In genomic region chr10:57322717-57323424, GRCm38 (mm10) we compare ENCODE assay signal across 20 mouse cellular contexts.
DNase-seq lines count a peak whose midpoint lies in the region; ATAC-seq and TF ChIP-seq lines count a peak whose summit lies in the region.
"Had no signal": no experiment of that assay in that cellular context is flagged by ENCODE, and none has a peak within 500 bp of the region (broad histone marks: within the 10 kb centered on the region; RNA-seq: fewer than 3 reads in every experiment).

No protein-coding gene starts in this region.

- H3K27me3 ChIP-seq in hindbrain, postnatal 0 days (ENCODE audit: insufficient read depth, low read length), result no peaks in the 10 kb centered on the region
- H3K27me3 ChIP-seq in hindbrain, embryonic 11.5 days (ENCODE audit: control insufficient read depth, insufficient read depth, low read length), result no peaks in the 10 kb centered on the region
- no peaks in the 10 kb centered on the region for H3K27me3 ChIP-seq in forebrain, embryonic 16.5 days (replicated peaks; ENCODE audit: control insufficient read depth, insufficient read depth, low read length)
- no peaks in the 10 kb centered on the region for H3K27me3 ChIP-seq in lung, postnatal 0 days (replicated peaks; ENCODE audit: insufficient read depth, low read length)
- H3K27me3 ChIP-seq: embryonic facial prominence, embryonic 13.5 days; hindbrain, embryonic 13.5 days; intestine, embryonic 15.5 days had no signal

- ATAC-seq in hindbrain, postnatal 0 days, result no peak
- ATAC-seq in hindbrain, embryonic 11.5 days (ENCODE audit: low FRiP score), result no peak
- peak; percentile 82 for ATAC-seq in forebrain, embryonic 16.5 days
- no peak for ATAC-seq in lung, postnatal 0 days
- ATAC-seq: intestine, embryonic 15.5 days had no signal

- no peak for TF ChIP-seq EP300 in lung, postnatal 0 days (IDR thresholded peaks at IDR 0.05)

- H3K4me1 ChIP-seq in hindbrain, postnatal 0 days (ENCODE audit: insufficient read depth, low read length), result no peaks in the 10 kb centered on the region
- no peaks in the 10 kb centered on the region for H3K4me1 ChIP-seq in hindbrain, embryonic 11.5 days (replicated peaks; ENCODE audit: control insufficient read depth, insufficient read depth, low read length)
- 0 out of 2 replicates have a peak, but pooled peaks cover 2% of the 10 kb centered on the region for H3K4me1 ChIP-seq in forebrain, embryonic 16.5 days (replicated peaks; ENCODE audit: control insufficient read depth, insufficient read depth, low read length)
- no peaks in the 10 kb centered on the region for H3K4me1 ChIP-seq in lung, postnatal 0 days (ENCODE audit: insufficient read depth, low read depth, low read length)
- H3K4me1 ChIP-seq: embryonic facial prominence, embryonic 13.5 days; heart, embryonic 10.5 days; hindbrain, embryonic 13.5 days; intestine, embryonic 15.5 days had no signal

- DNase-seq in hindbrain, postnatal 0 days (ENCODE audit: low spot score), result peak; percentile 8
- DNase-seq in hindbrain, embryonic 11.5 days (ENCODE audit: low spot score), result no peak
- peak; percentile 2 for DNase-seq in right cerebral cortex, adult 18-20 months
- no peak for DNase-seq in right cerebral cortex, postnatal 4 days
- peak; percentile 6 for DNase-seq in layer of hippocampus, adult 9-11 months
- no peak for DNase-seq in ovary, adult 18-20 months (ENCODE audit: low spot score)
- DNase-seq in lung, postnatal 0 days (ENCODE audit: low spot score), result no peak
- DNase-seq: adrenal gland, adult 8-10 months; adrenal gland, postnatal 36 days; cerebellum, adult 18-20 months; cerebellum, adult 9-11 months; cerebellum, postnatal 36 days; gastrocnemius, postnatal 25 days; heart, postnatal 10 days; heart, postnatal 4 days had no signal

- no peak overlapping the region for H3K4me3 ChIP-seq in hindbrain, postnatal 0 days (ENCODE audit: low read length)
- H3K4me3 ChIP-seq in hindbrain, embryonic 11.5 days (ENCODE audit: low read depth, low read length), result no peak overlapping the region
- no peak overlapping the region for H3K4me3 ChIP-seq in forebrain, embryonic 16.5 days (replicated peaks; ENCODE audit: low read length)
- H3K4me3 ChIP-seq in lung, postnatal 0 days (ENCODE audit: low read depth, low read length), result no peak overlapping the region
- H3K4me3 ChIP-seq: embryonic facial prominence, embryonic 13.5 days; heart, embryonic 10.5 days; hindbrain, embryonic 13.5 days; intestine, embryonic 15.5 days had no signal

- WGBS in hindbrain, postnatal 0 days, result 60% methylated on average over 2 of the region's 2 CpGs
- 85% methylated on average over 2 of the region's 2 CpGs for WGBS in hindbrain, embryonic 11.5 days
- whole genome bisulfite sequencing in forebrain, embryonic 16.5 days, result 27% methylated on average over 2 of the region's 2 CpGs
- 70% methylated on average over 2 of the region's 2 CpGs for WGBS in lung, postnatal 0 days

- no peak overlapping the region for H3K9ac ChIP-seq in hindbrain, postnatal 0 days (replicated peaks; ENCODE audit: low read length)
- no peak overlapping the region for H3K9ac ChIP-seq in hindbrain, embryonic 11.5 days (ENCODE audit: low read depth, low read length)
- no peak overlapping the region for H3K9ac ChIP-seq in forebrain, embryonic 16.5 days (replicated peaks; ENCODE audit: low read depth, low read length)
- no peak overlapping the region for H3K9ac ChIP-seq in lung, postnatal 0 days (replicated peaks; ENCODE audit: low read depth)
- H3K9ac ChIP-seq: embryonic facial prominence, embryonic 13.5 days; hindbrain, embryonic 13.5 days; intestine, embryonic 15.5 days had no signal

- no peaks in the 10 kb centered on the region for H3K9me3 ChIP-seq in hindbrain, postnatal 0 days (ENCODE audit: low read length)
- no peaks in the 10 kb centered on the region for H3K9me3 ChIP-seq in hindbrain, embryonic 11.5 days (ENCODE audit: control insufficient read depth, low read length)
- H3K9me3 ChIP-seq in forebrain, embryonic 16.5 days (ENCODE audit: control insufficient read depth, low read length), result no peaks in the 10 kb centered on the region
- no peaks in the 10 kb centered on the region for H3K9me3 ChIP-seq in lung, postnatal 0 days (ENCODE audit: low read length)
- H3K9me3 ChIP-seq: embryonic facial prominence, embryonic 13.5 days; heart, embryonic 10.5 days; hindbrain, embryonic 13.5 days; intestine, embryonic 15.5 days had no signal

- H3K36me3 ChIP-seq in hindbrain, postnatal 0 days (ENCODE audit: insufficient read depth, low read length), result no peaks in the 10 kb centered on the region
- no peaks in the 10 kb centered on the region for H3K36me3 ChIP-seq in hindbrain, embryonic 11.5 days (ENCODE audit: control insufficient read depth, insufficient read depth, low read length)
- H3K36me3 ChIP-seq in forebrain, embryonic 16.5 days (ENCODE audit: control insufficient read depth, insufficient read depth), result no peaks in the 10 kb centered on the region
- no peaks in the 10 kb centered on the region for H3K36me3 ChIP-seq in lung, postnatal 0 days (ENCODE audit: insufficient read depth, low read length)
- H3K36me3 ChIP-seq: embryonic facial prominence, embryonic 13.5 days; heart, embryonic 10.5 days; hindbrain, embryonic 13.5 days; intestine, embryonic 15.5 days had no signal

- no peak overlapping the region for H3K4me2 ChIP-seq in hindbrain, postnatal 0 days (ENCODE audit: low read depth, low read length)
- H3K4me2 ChIP-seq in hindbrain, embryonic 11.5 days (replicated peaks; ENCODE audit: low read depth, low read length), result no peak overlapping the region
- no peak overlapping the region for H3K4me2 ChIP-seq in forebrain, embryonic 16.5 days (ENCODE audit: low read length)
- no peak overlapping the region for H3K4me2 ChIP-seq in lung, postnatal 0 days (replicated peaks; ENCODE audit: low read depth, low read length)
- H3K4me2 ChIP-seq: embryonic facial prominence, embryonic 13.5 days; hindbrain, embryonic 13.5 days; intestine, embryonic 15.5 days had no signal

- TF ChIP-seq CTCF in hindbrain, postnatal 0 days (IDR thresholded peaks at IDR 0.05; ENCODE audit: low read depth), result no peak
- no peak for TF ChIP-seq CTCF in lung, postnatal 0 days (IDR thresholded peaks at IDR 0.05)

- H3K27ac ChIP-seq in hindbrain, postnatal 0 days, result no peak overlapping the region
- no peak overlapping the region for H3K27ac ChIP-seq in hindbrain, embryonic 11.5 days (ENCODE audit: low read depth, low read length)
- H3K27ac ChIP-seq in forebrain, embryonic 16.5 days (ENCODE audit: low read length), result no peak overlapping the region
- H3K27ac ChIP-seq in lung, postnatal 0 days (ENCODE audit: low read length), result no peak overlapping the region
- H3K27ac ChIP-seq: embryonic facial prominence, embryonic 13.5 days; heart, embryonic 10.5 days; hindbrain, embryonic 13.5 days; intestine, embryonic 15.5 days had no signal

Comparison
In these comparisons a context has a peak if more than half of its experiments do, and no peak if none do; other contexts are left out.
1. DNase-seq: peak in hindbrain, postnatal 0 days (single experiment), right cerebral cortex, adult 18-20 months (single experiment) and layer of hippocampus, adult 9-11 months (single experiment); none in hindbrain, embryonic 11.5 days (single experiment), right cerebral cortex, postnatal 4 days (single experiment), ovary, adult 18-20 months (single experiment) and lung, postnatal 0 days (single experiment).